Mouse (Mus musculus) embryonic facial prominence, embryonic 10.5 days (tissue): Measurements from ENCODE around the gene Acad10. TPM values are rescaled to one million over a fixed set of nuclear protein-coding genes. Genes with fewer than 3 reads are reported as not detected.
"Not testable (repeated sequence)": the region's sequence is repeated elsewhere in the genome, so short reads cannot be mapped to it uniquely, and the experiment has no call there.

Experiments used
- DNase-seq: peaks from one replicate; pipeline ENCODE4 v3.0.0-alpha.2; 2017; ENCODE audit warnings: low spot score
- H3K27ac ChIP-seq: fragments of 300-500 bp; sonication (generic); replicated peaks from 2 replicates; pipeline ENCODE4 v1.5.1; 2016; ENCODE audit warnings: mild to moderate bottlenecking
- H3K27me3 ChIP-seq: fragments of 300-500 bp; sonication (generic); replicated peaks from 2 replicates; pipeline ENCODE4 v1.6.1; 2016; ENCODE audit warnings: low read depth, mild to moderate bottlenecking; ENCODE audit not compliant: poor library complexity, severe bottlenecking
- H3K36me3 ChIP-seq: fragments of 300-500 bp; sonication (generic); replicated peaks from 2 replicates; pipeline ENCODE4 v1.6.1; 2016; ENCODE audit warnings: mild to moderate bottlenecking, moderate library complexity
- H3K4me1 ChIP-seq: fragments of 300-500 bp; sonication (generic); 2 replicates; pipeline ENCODE4 v1.6.1; 2016
- H3K4me3 ChIP-seq: fragments of 300-500 bp; sonication (generic); 2 replicates; pipeline ENCODE4 v1.5.1; 2016; ENCODE audit warnings: mild to moderate bottlenecking, moderate library complexity
- H3K9me3 ChIP-seq: fragments of 300-500 bp; sonication (generic); 2 replicates; pipeline ENCODE4 v1.6.1; 2016; ENCODE audit warnings: mild to moderate bottlenecking
- WGBS: fragments of 180-500 bp; shearing (Covaris S2); methylation state at CpG from one replicate; pipeline ENCODE4 v1.1.7; 2016; 5-methylcytosine and 5-hydroxymethylcytosine counted together
- polyA plus RNA-seq: library from polyadenylated mRNA; unstranded; fragments of >200 nt; fragmentation: Nextera tagmentation; extraction: Ambion mirVana; gene quantifications from 2 replicates; pipeline ENCODE4 v1.2.1, GENCODE M21; 2016

Acad10 gene
- polyA plus RNA-seq, 1 experiment from 2014 or later = 2.6 TPM

DNA sequence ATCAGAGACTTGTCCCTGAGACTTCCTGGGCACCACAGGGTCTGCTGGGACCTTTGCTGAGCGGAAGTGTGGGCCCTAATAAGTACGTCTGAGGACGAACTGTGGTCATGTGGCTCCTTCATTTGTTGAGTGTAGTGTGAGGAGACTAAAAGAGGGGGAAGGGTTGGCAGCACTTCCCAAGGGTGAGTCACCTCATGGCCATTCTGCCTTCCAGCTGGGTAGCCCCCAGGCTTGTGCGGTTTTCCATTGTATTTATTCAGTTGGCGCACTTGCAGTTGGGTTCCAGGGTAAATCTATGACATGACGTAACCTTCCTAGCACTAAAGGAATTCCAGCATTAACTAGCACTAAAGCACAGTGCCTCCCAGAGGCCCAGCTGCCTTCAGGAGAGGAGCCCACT lies 25.2 kb upstream of the Acad10 start:
- WGBS = 88% methylated on average over 6 of the region's 6 CpGs
- H3K9me3 ChIP-seq = no peaks in the 10 kb centered on the region
- H3K4me3 ChIP-seq = no peak overlapping the region
- H3K27me3 ChIP-seq = no peaks in the 10 kb centered on the region
- no peaks in the 10 kb centered on the region for H3K4me1 ChIP-seq
- DNase-seq = no peak
- H3K36me3 ChIP-seq = peaks cover 80% of the 10 kb centered on the region
- H3K27ac ChIP-seq = no peak overlapping the region

DNA sequence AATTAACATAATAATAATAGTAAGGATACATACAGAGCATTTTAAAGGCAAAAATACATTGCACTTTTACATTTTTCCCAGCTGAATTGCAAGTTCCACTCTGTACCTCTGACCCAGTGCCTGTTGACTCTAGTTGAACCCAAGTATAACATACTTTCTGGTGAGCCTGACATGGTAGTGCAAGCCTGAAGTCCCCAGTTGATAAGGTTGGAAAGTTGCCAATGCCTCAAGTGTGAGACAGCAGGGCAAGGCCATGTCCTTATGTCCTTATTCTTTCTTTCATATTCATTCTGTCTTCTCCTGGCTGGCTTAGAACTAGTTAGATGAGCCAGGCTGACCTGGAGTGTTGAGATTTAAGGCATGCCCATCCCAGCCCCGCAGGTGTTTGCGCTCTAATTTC lies 21.9 kb upstream of the Acad10 start:
- H3K9me3 ChIP-seq = no peaks in the 10 kb centered on the region
- no peaks in the 10 kb centered on the region for H3K27me3 ChIP-seq
- no peak for DNase-seq
- no peak overlapping the region for H3K27ac ChIP-seq
- H3K4me1 ChIP-seq = no peaks in the 10 kb centered on the region
- no peak overlapping the region for H3K4me3 ChIP-seq
- 96% methylated on average over 2 of the region's 2 CpGs for WGBS
- peaks cover 100% of the 10 kb centered on the region for H3K36me3 ChIP-seq

DNA sequence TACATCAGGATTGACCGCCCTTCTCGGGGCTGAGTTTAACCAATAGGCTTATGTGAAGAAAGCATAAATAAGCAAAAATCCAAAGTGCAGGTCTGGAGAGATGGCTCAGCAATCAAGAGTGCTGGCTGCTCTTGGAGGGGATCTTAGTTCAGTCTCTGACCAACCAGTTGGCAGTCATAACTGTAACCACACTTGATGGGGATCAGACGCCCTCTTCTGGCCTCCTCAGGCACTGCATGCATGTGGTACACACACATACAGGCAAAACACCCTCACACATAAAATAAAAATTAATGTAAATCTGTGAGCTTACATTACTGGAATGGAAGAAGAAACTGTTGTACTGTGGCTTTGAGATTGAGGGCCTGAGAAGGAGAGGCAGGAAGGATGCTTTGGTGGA lies 10.1 kb upstream of the Acad10 start:
- Histone ChIP-seq H3K4me1 (0 out of 2 replicates have a peak, but pooled peaks cover 3% of the 10 kb centered on the region), H3K4me3 (no peak overlapping the region), H3K27me3 (no peaks in the 10 kb centered on the region), H3K9me3 (no peaks in the 10 kb centered on the region), H3K36me3 (peaks cover 96% of the 10 kb centered on the region), H3K27ac (no peak overlapping the region)
- WGBS = 78% methylated on average over 3 of the region's 3 CpGs
- DNase-seq = no peak

DNA sequence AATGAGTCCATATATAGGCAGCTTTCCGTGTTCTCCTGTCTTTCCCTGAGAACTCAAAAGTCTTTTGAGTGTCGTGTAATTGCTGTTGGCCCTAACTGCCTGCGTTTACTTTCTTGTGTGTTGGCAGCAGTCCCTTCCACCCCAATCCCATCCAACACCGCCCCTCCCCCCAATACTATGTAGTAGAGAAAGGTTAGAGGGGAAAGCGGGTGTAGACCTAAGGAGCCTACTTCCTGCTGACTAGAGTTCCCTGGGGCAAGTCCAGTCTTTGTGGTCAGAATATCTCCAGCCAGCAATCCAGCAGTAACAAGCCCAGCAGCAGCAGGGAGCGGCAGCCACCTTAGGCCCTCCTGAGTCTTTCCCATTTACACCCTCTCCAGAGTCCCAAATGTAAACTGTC lies 8.1 kb upstream of the Acad10 start:
- no peak for DNase-seq
- Histone ChIP-seq H3K27ac (no peak overlapping the region), H3K4me1 (0 out of 2 replicates have a peak, but pooled peaks cover 3% of the 10 kb centered on the region), H3K4me3 (no peak overlapping the region), H3K9me3 (no peaks in the 10 kb centered on the region), H3K27me3 (no peaks in the 10 kb centered on the region), H3K36me3 (peaks cover 97% of the 10 kb centered on the region)
- 74% methylated on average over 6 of the region's 6 CpGs for WGBS

DNA sequence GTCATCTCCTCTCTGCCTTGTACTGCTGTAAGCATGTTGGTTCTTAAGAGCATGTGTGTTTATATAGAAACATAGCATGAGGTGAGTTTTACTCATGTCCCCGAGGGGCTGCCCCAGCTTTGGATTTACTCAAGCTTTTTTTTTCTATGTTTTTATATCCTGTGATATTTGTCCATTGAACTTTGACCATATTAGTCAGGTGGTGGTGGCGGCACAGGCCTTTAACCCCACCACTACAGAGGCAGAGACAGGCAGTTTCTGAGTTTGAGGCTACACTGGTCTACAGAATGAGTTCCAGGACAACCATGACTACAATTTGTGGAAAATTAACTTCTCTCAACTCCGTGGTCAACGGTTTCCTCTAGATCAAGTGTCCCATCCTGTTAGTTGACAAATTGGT lies 6.8 kb upstream of the Acad10 start:
- 89% methylated on average over 4 of the region's 4 CpGs for WGBS
- Histone ChIP-seq H3K4me1 (0 out of 2 replicates have a peak, but pooled peaks cover 3% of the 10 kb centered on the region), H3K27ac (no peak overlapping the region), H3K4me3 (no peak overlapping the region), H3K9me3 (no peaks in the 10 kb centered on the region), H3K27me3 (no peaks in the 10 kb centered on the region), H3K36me3 (peaks cover 97% of the 10 kb centered on the region)
- no peak for DNase-seq

DNA sequence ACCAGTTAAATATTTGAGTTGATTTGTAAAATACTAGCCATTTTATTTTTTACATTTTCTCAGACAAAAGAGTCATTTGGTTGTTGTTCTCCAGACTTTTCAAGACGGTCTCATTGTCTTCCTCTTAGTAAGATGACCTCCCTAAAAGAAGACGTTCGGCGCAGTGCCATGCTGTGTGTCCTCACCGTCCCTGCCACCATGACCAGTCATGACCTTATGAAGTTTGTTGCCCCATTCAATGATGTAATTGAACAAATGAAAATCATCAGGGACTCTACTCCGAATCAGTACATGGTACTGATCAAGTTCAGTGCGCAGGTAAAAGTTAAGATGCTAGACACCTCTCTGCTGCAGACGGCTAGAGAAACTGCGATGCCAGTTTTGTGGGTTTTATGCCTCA lies 4.7 kb upstream of the Acad10 start:
- no peak for DNase-seq
- peaks cover 21% of the 10 kb centered on the region for H3K4me1 ChIP-seq
- no peak overlapping the region for H3K27ac ChIP-seq
- no peaks in the 10 kb centered on the region for H3K9me3 ChIP-seq
- 95% methylated on average over 9 of the region's 9 CpGs for WGBS
- H3K36me3 ChIP-seq = peaks cover 79% of the 10 kb centered on the region
- H3K4me3 ChIP-seq = no peak overlapping the region
- H3K27me3 ChIP-seq = no peaks in the 10 kb centered on the region

DNA sequence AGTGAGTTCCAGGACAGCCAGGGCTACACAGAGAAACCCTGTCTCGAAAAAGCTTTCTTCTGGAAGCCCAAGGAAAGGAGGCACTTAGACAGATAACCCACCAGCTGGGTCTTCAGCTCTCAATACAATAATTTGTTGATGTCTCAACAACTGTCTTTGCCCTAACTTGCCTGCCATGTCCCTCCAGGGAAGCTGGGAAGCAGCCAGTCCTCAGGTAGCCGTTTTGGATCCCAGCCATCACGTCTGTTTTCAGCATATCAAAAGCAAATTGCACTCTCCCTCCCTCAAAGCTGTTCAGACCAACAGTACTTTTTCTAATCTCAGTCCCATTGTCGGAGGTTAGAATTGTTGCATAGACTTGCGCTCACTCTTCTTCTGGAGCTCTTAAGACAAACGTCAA lies 3.8 kb upstream of the Acad10 start:
- no peak for DNase-seq
- H3K27me3 ChIP-seq = no peaks in the 10 kb centered on the region
- no peaks in the 10 kb centered on the region for H3K9me3 ChIP-seq
- H3K27ac ChIP-seq = no peak overlapping the region
- peaks cover 70% of the 10 kb centered on the region for H3K36me3 ChIP-seq
- WGBS = 89% methylated on average over 6 of the region's 6 CpGs
- H3K4me1 ChIP-seq = peaks cover 27% of the 10 kb centered on the region
- H3K4me3 ChIP-seq = no peak overlapping the region

DNA sequence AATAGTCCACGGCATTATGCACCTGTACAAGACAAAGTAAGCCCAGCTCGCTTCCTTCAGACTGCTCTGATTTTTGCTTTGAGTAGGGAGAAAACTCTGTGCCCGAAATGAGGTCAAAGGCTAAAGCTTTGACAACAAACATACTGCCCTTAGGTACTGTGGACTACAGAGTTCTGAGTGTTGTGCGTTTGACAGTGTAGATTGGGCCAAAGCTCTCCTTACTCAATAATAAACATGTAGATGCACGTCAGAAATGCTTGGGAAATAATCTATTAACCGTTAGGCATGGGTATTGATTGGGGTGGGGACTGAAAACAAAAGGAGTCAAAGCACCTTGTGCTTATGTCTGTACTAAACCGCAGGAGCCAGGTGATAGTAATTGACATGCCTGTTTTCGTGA lies 3.1 kb upstream of the Acad10 start:
- Histone ChIP-seq H3K9me3 (no peaks in the 10 kb centered on the region), H3K27me3 (no peaks in the 10 kb centered on the region), H3K36me3 (peaks cover 64% of the 10 kb centered on the region), H3K4me3 (no peak overlapping the region), H3K27ac (no peak overlapping the region), H3K4me1 (peaks cover 26% of the 10 kb centered on the region)
- DNase-seq = no peak
- 87% methylated on average over 8 of the region's 8 CpGs for WGBS

DNA sequence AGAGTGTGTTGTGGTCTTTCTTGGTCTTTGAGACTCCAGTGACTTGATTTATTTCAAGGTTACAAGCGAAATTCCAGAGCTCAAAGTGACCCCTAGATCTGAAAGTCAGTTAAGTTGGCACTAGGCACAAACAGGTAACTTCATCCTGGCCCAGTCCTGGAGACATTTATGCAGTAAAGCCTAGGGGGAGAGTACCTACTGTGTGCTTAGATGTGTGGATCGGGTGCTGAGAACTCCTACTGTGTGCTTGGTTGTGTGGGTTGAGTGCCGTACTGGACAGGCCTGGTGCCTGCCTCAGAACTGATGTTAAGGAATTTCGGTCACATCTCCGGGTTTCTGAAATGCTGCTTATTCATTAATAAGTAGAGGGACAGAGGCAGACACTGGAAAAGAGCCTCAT lies 1.2 kb upstream of the Acad10 start:
- no peaks in the 10 kb centered on the region for H3K27me3 ChIP-seq
- H3K4me1 ChIP-seq = peaks cover 24% of the 10 kb centered on the region
- H3K9me3 ChIP-seq = no peaks in the 10 kb centered on the region
- DNase-seq = no peak
- 90% methylated on average over 5 of the region's 5 CpGs for WGBS
- peaks cover 44% of the 10 kb centered on the region for H3K36me3 ChIP-seq
- peak overlapping the region; percentile 96 for H3K4me3 ChIP-seq
- no peak overlapping the region for H3K27ac ChIP-seq

DNA sequence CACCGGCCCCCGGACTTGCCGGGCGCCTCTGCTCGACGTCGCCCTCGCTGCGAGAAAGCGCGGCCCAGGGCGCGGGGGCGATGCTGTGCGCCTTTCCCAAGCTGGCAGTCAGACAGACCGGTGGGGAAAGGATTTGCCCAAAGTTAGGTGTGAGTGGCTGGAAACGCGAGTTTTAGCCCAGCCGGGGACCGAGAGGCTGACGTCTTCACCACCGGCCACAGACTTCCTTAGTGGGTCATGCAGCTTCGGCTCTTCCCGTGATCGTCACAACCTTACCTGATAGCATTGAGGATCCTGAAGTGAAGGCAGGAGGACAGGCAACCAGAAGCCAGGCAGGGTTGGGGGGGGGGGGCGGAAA lies 562 bp upstream of the Acad10 start:
- peak overlapping the region; percentile 96 for H3K4me3 ChIP-seq
- H3K27me3 ChIP-seq = no peaks in the 10 kb centered on the region
- H3K9me3 ChIP-seq = no peaks in the 10 kb centered on the region
- H3K36me3 ChIP-seq = peaks cover 38% of the 10 kb centered on the region
- WGBS = under 1% methylated on average over 26 of the region's 26 CpGs
- no peak for DNase-seq
- H3K27ac ChIP-seq = peak overlapping the region; percentile 85
- H3K4me1 ChIP-seq = peaks cover 24% of the 10 kb centered on the region

DNA sequence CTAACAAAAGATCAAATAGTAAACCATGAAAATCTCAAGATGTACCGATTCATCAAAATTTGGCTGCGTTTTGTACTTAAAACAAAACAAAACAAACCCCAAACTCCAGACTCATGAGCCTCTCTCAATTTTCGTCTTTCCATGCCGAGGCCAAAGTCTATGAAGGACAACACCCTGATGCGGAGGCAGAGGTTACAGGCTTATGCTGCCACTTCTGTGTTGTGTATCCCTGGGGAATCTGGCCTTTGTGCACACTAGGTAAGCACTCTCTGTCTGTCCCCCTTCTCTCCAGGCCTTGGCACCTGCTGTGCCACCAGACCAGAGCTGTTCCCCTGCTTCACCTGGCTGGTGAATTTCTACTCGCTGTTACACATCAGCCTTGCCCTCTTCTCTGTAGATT lies 2.7 kb downstream of the Acad10 start:
- H3K27me3 ChIP-seq, H3K36me3 ChIP-seq, H3K4me3 ChIP-seq, H3K27ac ChIP-seq, H3K9me3 ChIP-seq, DNase-seq: not testable (repeated sequence)
- H3K4me1 ChIP-seq = peaks cover 24% of the 10 kb centered on the region
- 91% methylated on average over 6 of the region's 6 CpGs for WGBS

DNA sequence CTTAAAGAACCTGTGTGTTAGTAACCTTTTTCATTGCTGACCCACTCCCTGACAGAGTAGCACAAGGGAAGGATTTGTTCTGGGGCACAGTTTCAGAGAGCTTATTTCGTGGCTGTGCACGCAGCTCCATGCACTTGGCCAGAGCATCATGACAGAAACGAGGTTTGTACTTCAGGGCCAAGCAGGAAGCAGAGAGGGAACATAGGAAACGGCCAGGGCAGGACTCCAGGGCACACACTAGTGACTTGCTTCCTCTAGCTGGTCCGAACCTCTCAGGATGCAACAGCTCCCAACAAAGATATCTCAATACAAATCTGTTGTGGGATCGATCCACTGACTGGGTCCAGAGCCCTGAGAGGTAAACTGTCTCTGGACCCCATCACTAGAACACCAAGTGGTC lies 3.4 kb downstream of the Acad10 start:
- 78% methylated on average over 6 of the region's 6 CpGs for WGBS
- H3K4me1 ChIP-seq = peaks cover 23% of the 10 kb centered on the region
- H3K27ac ChIP-seq, H3K9me3 ChIP-seq, H3K4me3 ChIP-seq, DNase-seq, H3K27me3 ChIP-seq, H3K36me3 ChIP-seq: not testable (repeated sequence)

DNA sequence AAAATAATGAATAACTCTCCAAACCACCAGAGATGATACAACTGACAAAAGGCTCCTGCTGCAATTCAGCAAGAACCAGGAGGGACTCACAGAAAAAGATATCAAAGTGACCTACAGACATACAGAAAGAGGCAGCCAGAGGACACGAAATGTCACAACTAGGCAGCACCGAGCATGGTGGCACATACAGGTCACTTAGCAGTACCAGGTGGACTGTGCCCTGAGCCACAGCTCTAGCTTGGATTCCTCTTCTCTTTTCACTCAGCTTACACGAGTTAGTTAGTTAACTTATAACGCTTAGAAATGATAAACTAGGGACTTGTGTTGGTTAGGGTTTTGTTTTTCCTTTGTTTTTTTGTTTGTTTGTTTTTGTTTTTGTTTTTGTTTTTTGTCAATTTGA lies 5.8 kb downstream of the Acad10 start:
- no peak overlapping the region for H3K27ac ChIP-seq

DNA sequence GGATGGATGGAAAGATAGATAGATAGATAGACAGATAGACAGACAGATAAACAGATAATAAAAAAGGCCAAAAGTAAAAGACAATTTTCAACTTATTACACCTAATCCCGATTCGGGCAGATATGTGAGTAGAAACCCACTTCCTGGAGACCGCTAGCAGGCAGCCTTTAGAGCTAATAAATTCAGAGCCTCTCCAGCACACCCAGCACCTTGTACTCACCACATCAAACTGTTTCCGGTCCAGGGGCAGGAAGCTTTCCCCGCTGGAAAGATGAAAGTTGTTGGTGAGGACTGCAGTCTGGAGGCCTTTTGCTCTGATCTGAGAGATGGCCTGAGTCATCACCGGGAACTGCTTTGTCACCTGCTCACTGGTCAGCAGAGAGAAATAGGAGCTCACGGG lies 11.2 kb downstream of the Acad10 start:
- H3K9me3 ChIP-seq = no peaks in the 10 kb centered on the region
- H3K27ac ChIP-seq = no peak overlapping the region
- DNase-seq = no peak
- no peak overlapping the region for H3K4me3 ChIP-seq
- H3K27me3 ChIP-seq = no peaks in the 10 kb centered on the region
- H3K36me3 ChIP-seq = no peaks in the 10 kb centered on the region
- H3K4me1 ChIP-seq = peaks cover 15% of the 10 kb centered on the region
- 86% methylated on average over 7 of the region's 7 CpGs for WGBS

More for the DNA sequence above, 5.8 kb downstream of the Acad10 start:
- no peak overlapping the region for H3K4me3 ChIP-seq
- no peaks in the 10 kb centered on the region for H3K9me3 ChIP-seq
- no peak for DNase-seq
- H3K4me1 ChIP-seq = peaks cover 3% of the 10 kb centered on the region; the same call in 1 of the 2 replicates
- 86% methylated on average over 4 of the region's 4 CpGs for WGBS
- no peaks in the 10 kb centered on the region for H3K27me3 ChIP-seq
- H3K36me3 ChIP-seq = no peaks in the 10 kb centered on the region
